Mouse (Mus musculus) stomach, embryonic 14.5 days (tissue): ENCODE data around the gene 3110082I17Rik. TPM values are rescaled to one million over a fixed set of nuclear protein-coding genes. Genes with fewer than 3 reads are reported as not detected.
A peak's percentile ranks its signal among the peaks of the same experiment; 100 is the strongest.

Source experiments
- ATAC-seq: fragments of 200-750 bp; cut with Nextera tagmentation; 2 replicates; pipeline ENCODE4 v1.8.0; 2017; ENCODE audit warnings: low read depth, moderate TSS enrichment; ENCODE audit not compliant: insufficient number of reproducible peaks, insufficient read depth, low FRiP score
- H3K27ac ChIP-seq: fragments of 300-500 bp; sonication (generic); 2 replicates; pipeline ENCODE4 v1.5.1; 2014; ENCODE audit warnings: mild to moderate bottlenecking, low read length, moderate library complexity, mixed read lengths
- H3K27me3 ChIP-seq: fragments of 300-500 bp; sonication (generic); 2 replicates; pipeline ENCODE4 v1.6.1; 2014; ENCODE audit warnings: low read length, control low read depth, mixed read lengths; ENCODE audit not compliant: control insufficient read depth, insufficient read depth
- H3K36me3 ChIP-seq: fragments of 300-500 bp; sonication (generic); 2 replicates; pipeline ENCODE4 v1.6.1; 2014; ENCODE audit warnings: mild to moderate bottlenecking, control low read depth, low read length, moderate library complexity, mixed read lengths; ENCODE audit not compliant: control insufficient read depth, insufficient read depth
- H3K4me1 ChIP-seq: fragments of 300-500 bp; sonication (generic); 2 replicates; pipeline ENCODE4 v1.6.1; 2014; ENCODE audit warnings: low read length, control low read depth, mixed read lengths; ENCODE audit not compliant: control insufficient read depth, insufficient read depth
- H3K4me2 ChIP-seq: fragments of 300-500 bp; sonication (generic); replicated peaks from 2 replicates; pipeline ENCODE4 v1.6.1; 2014; ENCODE audit warnings: low read depth, low read length, control low read depth
- H3K4me3 ChIP-seq: fragments of 300-500 bp; sonication (generic); 2 replicates; pipeline ENCODE4 v1.5.1; 2014; ENCODE audit warnings: low read depth, low read length, control low read depth
- H3K9ac ChIP-seq: fragments of 300-500 bp; sonication (generic); replicated peaks from 2 replicates; pipeline ENCODE4 v1.6.1; 2014; ENCODE audit warnings: low read depth, mild to moderate bottlenecking, control low read depth, low read length, moderate library complexity, mixed read lengths
- H3K9me3 ChIP-seq: fragments of 300-500 bp; sonication (generic); 2 replicates; pipeline ENCODE4 v1.6.1; 2016; ENCODE audit warnings: low read depth, low read length, control low read depth; ENCODE audit not compliant: control insufficient read depth
- WGBS: fragments of 180-500 bp; shearing (Covaris S2); extraction: QIAGEN DNeasy Blood & Tissue Kit; methylation state at CpG from one replicate; pipeline ENCODE4 v1.1.7; 2014; 5-methylcytosine and 5-hydroxymethylcytosine counted together
- polyA plus RNA-seq: library from polyadenylated mRNA; unstranded; fragments of >200 nt; fragmentation: Nextera tagmentation; extraction: Ambion mirVana; gene quantifications from 2 replicates; pipeline ENCODE4 v1.2.1, GENCODE M21; 2014

Gene 3110082I17Rik
- polyA plus RNA-seq, 1 experiment from 2014 or later, result 37.7 TPM

- no peak for ATAC-seq
- H3K36me3 ChIP-seq, result no peaks in the 10 kb centered on the region
- H3K9ac ChIP-seq, result no peak overlapping the region; the same call in 1 of the 2 replicates
- no peak overlapping the region for H3K4me2 ChIP-seq
- H3K4me3 ChIP-seq, result no peak overlapping the region
- H3K4me1 ChIP-seq, result peaks cover 24% of the 10 kb centered on the region
- peak overlapping the region; percentile 55; the same call in 1 of the 2 replicates for H3K27ac ChIP-seq
- no peaks in the 10 kb centered on the region for H3K27me3 ChIP-seq
- no peaks in the 10 kb centered on the region for H3K9me3 ChIP-seq
- 62% methylated on average over 17 of the region's 17 CpGs for WGBS
These were observed 71.3 kb downstream of the 3110082I17Rik start for GRCm38 (mm10) chr5:139388694-139389675.

- Histone ChIP-seq H3K4me2 (no peak overlapping the region), H3K4me3 (no peak overlapping the region), H3K27ac (peak overlapping the region; percentile 55; the same call in 1 of the 2 replicates), H3K27me3 (no peaks in the 10 kb centered on the region), H3K9ac (no peak overlapping the region; the same call in 1 of the 2 replicates), H3K9me3 (no peaks in the 10 kb centered on the region), H3K36me3 (no peaks in the 10 kb centered on the region), H3K4me1 (peaks cover 24% of the 10 kb centered on the region)
- no peak for ATAC-seq
- WGBS, result 67% methylated on average over 4 of the region's 4 CpGs
These were observed 72.1 kb downstream of the 3110082I17Rik start for GRCm38 (mm10) chr5:139388195-139388570.

- no peak overlapping the region for H3K9ac ChIP-seq
- no peaks in the 10 kb centered on the region for H3K36me3 ChIP-seq
- no peak for ATAC-seq
- H3K9me3 ChIP-seq, result no peaks in the 10 kb centered on the region
- no peaks in the 10 kb centered on the region for H3K27me3 ChIP-seq
- H3K4me2 ChIP-seq, result no peak overlapping the region
- no peak overlapping the region for H3K4me3 ChIP-seq
- H3K4me1 ChIP-seq, result peaks cover 28% of the 10 kb centered on the region
- 76% methylated on average over 10 of the region's 10 CpGs for WGBS
- no peak overlapping the region for H3K27ac ChIP-seq
These were observed 72.8 kb downstream of the 3110082I17Rik start for GRCm38 (mm10) chr5:139387329-139388194.

GRCm38 (mm10) chr5:139386047-139386446 lies 74.3 kb downstream of the 3110082I17Rik start:
- no peak for ATAC-seq
- Histone ChIP-seq H3K9ac (no peak overlapping the region), H3K36me3 (no peaks in the 10 kb centered on the region), H3K4me3 (no peak overlapping the region), H3K9me3 (no peaks in the 10 kb centered on the region), H3K4me1 (peaks cover 32% of the 10 kb centered on the region), H3K4me2 (no peak overlapping the region), H3K27me3 (no peaks in the 10 kb centered on the region), H3K27ac (no peak overlapping the region)
- 95% methylated on average over 5 of the region's 5 CpGs for WGBS

GRCm38 (mm10) chr5:139384531-139384930 lies 75.8 kb downstream of the 3110082I17Rik start:
- Histone ChIP-seq H3K4me3 (no peak overlapping the region), H3K4me2 (no peak overlapping the region), H3K9me3 (no peaks in the 10 kb centered on the region), H3K9ac (no peak overlapping the region), H3K36me3 (no peaks in the 10 kb centered on the region), H3K4me1 (peaks cover 35% of the 10 kb centered on the region), H3K27ac (no peak overlapping the region), H3K27me3 (no peaks in the 10 kb centered on the region)
- WGBS, result 40% methylated on average over 10 of the region's 10 CpGs
- ATAC-seq, result no peak

GRCm38 (mm10) chr5:139383234-139383633 lies 77.1 kb downstream of the 3110082I17Rik start:
- H3K9ac ChIP-seq, result no peak overlapping the region

GRCm38 (mm10) chr5:139382760-139383159 lies 77.6 kb downstream of the 3110082I17Rik start:
- peak overlapping the region; percentile 58 for H3K27ac ChIP-seq
- no peaks in the 10 kb centered on the region for H3K27me3 ChIP-seq
- H3K36me3 ChIP-seq, result no peaks in the 10 kb centered on the region
- WGBS, result 60% methylated on average over 8 of the region's 8 CpGs
- no peak overlapping the region for H3K4me3 ChIP-seq
- peaks cover 36% of the 10 kb centered on the region for H3K4me1 ChIP-seq
- H3K9me3 ChIP-seq, result no peaks in the 10 kb centered on the region
- ATAC-seq, result 0 out of 2 replicates have a peak, but pooled peaks have one; percentile 16
- 0 out of 2 replicates have a peak overlapping the region, but pooled peaks have one; percentile 3 for H3K4me2 ChIP-seq
- H3K9ac ChIP-seq, result no peak overlapping the region

More at GRCm38 (mm10) chr5:139383234-139383633, 77.1 kb downstream of the 3110082I17Rik start:
- WGBS, result 83% methylated on average over 9 of the region's 9 CpGs
- no peak for ATAC-seq
- no peak overlapping the region for H3K4me2 ChIP-seq
- no peaks in the 10 kb centered on the region for H3K27me3 ChIP-seq
- H3K4me1 ChIP-seq, result peaks cover 32% of the 10 kb centered on the region
- no peaks in the 10 kb centered on the region for H3K9me3 ChIP-seq
- no peak overlapping the region for H3K4me3 ChIP-seq
- H3K27ac ChIP-seq, result no peak overlapping the region; the same call in 1 of the 2 replicates
- H3K36me3 ChIP-seq, result no peaks in the 10 kb centered on the region
